Mouse (Mus musculus): ENCODE results near the gene Mecom. TPM values are rescaled to one million over a fixed set of nuclear protein-coding genes. Genes with fewer than 3 reads are reported as not detected.

The Mecom gene
- total and polyA plus RNA-seq, 3 experiments = 0.52 to 10.7 (median 4.4) TPM

DNA sequence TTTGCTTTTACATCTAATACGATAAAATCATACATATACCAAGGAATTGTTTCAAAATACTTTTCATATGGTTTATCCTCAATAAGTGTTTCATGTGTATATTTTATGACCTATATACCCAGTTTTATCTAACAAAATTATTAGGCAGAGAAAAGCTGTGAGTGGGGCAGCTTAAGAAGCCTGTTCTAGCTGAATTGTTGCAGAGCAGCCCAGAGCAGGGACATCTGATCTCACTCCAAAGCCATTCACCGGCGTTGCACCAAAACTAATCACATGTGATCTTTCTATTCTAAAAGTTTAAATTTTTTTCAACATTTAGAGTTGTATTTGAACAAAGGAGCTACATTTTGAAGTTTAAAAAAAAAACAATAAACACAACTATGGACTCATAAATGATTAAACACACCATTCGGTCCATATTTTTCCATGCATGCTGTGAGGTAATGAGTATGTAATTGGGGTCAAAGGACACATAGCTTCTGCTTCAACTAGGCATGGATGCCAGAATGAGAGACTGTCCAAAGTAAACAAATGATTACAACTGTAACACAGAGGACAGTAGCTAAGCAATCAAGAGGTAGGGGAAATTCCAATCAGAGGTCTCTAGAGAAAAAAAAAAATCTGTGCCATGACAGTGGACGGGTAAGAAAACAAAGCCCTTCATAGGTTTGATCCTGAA, 64.7 kb downstream of the Mecom start:
- DNase-seq = no peak

DNA sequence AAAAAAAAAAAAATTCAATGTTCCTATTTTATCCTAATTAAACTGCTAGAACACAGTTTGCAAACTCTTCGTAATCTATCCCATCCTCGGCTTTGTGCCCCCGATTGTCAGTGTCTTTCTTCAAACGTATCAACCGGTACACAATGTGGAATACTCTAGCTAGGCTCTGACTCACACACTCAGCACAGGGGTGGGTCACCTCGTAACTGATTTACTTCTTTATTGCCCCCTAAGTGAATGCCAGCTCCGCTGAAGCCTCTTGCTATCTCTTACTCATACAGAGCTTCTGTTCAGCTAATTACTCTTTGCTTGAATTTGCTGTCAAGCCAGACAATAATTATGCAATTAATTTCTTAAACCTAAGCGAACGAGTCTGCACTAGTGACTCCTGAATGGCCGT, 66.1 kb downstream of the Mecom start:
- no peak for DNase-seq

GRCm38 (mm10) chr3:30480551-30480950, 67.3 kb downstream of the Mecom start:
- DNase-seq = no peak

GRCm38 (mm10) chr3:30478252-30478651, 69.6 kb downstream of the Mecom start:
- no peak for DNase-seq

DNA sequence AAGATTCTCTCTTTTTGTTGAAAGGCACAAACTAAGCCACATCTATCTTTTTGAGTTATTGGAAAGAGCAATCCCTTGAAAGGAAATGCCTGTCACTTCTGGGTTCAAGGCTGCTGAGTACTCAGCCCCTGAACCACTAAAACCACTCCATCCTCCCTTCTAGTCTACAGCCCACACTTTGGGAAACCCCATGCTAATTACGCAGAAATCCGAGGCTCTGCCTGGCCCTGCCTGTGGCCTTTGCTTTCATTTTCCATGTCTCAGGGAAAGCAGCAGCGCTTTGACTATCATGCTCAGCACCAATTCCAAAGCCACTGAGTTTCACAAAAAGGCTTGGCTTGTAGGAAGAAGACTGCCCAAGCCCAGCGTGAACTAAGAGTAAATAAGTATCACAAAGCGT, 70.8 kb downstream of the Mecom start:
- no peak for DNase-seq

GRCm38 (mm10) chr3:30475591-30475990, 72.2 kb downstream of the Mecom start:
- no peak for DNase-seq

DNA sequence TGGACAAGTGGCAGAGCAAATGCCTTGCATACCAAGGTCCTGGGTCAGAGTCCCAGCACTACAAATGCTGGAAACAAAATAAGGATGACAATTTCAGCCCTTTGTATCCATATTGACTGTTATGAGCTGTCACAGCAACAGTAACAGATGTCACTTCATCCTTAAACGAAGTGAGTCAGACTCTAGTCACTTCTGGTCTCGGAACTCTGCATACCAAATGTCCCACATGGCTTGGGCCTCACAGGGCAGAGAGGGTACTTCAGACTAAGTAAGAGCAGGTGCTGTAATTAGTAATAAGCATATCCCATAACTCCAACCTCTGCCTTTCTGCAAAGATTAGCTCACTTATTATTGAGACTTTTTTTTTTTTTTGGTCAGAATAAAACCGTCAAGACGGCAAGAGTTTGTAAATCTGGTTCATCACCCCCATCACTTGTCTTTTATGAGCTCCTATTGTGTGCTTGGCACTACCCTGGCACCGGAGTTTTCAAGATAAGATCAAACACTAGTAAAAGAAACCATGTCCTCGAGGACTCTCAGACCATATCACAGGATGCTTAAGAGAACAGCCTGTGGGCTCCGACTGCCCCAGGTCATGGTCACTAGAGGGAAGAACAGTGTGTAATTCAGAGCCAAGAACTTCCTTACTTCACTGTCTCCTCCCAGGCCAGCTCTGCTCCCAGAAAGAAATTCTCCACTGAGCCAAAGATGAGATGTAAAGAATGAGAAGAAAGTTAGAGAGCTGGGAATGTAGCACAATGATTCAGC, 79.6 kb downstream of the Mecom start:
- DNase-seq = no peak

- no peak for DNase-seq
Measured at GRCm38 (mm10) chr3:30466031-30466650, 81.7 kb downstream of the Mecom start.

DNA sequence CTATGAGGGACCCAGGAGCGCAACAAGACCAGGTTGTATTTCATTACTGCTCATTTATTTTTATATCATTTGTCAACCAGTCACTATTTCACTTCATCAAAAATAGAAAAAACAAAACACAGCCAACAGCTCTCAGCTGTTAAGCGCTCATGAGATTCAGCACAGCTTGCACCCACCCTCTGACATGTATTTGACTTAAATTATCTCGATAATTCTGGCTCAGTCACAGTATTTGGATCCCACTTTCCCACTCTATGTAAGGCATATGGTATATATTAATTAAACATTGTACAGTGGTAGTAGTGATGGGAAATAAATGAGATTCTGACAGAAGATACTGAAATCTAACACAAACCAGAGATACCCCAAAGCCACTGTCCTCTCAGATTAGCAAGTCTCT, 83.3 kb downstream of the Mecom start:
- DNase-seq = no peak

DNA sequence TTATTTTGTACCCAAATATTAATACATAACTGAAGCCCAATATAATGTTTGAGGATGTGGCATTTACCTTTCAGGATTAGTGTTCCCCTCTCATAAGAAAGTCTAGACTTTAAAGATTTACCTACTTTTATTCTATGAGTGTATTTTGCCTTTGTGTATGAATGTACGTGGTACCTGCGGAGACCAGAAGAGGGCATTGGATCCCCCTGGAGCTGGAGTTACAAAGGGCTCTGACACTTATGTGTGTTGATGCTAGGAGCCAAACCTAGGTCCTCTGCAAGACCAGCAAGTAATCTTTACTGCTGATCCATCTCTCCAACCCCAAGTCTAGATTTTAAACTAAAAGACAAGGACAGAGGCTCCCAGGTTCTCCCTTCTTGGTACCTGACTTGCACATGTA, 86.0 kb downstream of the Mecom start:
- DNase-seq = no peak

GRCm38 (mm10) chr3:30460890-30461578, 86.8 kb downstream of the Mecom start:
- no peak for DNase-seq

DNA sequence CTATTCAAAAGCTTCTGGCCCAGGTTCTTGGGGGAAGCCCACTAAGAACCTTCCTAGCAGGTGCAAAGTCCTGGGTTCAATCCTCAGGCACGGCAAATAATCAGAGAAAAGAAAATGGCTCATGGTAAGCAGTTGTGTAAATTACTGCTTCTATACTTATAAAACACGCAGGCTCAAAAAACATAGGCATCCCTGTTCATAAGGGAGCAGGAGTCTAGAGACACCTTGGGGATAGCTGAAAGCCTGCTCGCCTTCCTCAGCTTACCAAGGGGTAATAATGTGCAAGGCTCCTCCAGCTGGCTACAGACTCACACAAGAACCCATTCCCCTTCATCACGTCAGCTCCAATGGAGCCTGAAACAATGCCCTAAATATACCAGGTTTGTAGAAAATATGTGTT, 88.2 kb downstream of the Mecom start:
- no peak for DNase-seq

DNA sequence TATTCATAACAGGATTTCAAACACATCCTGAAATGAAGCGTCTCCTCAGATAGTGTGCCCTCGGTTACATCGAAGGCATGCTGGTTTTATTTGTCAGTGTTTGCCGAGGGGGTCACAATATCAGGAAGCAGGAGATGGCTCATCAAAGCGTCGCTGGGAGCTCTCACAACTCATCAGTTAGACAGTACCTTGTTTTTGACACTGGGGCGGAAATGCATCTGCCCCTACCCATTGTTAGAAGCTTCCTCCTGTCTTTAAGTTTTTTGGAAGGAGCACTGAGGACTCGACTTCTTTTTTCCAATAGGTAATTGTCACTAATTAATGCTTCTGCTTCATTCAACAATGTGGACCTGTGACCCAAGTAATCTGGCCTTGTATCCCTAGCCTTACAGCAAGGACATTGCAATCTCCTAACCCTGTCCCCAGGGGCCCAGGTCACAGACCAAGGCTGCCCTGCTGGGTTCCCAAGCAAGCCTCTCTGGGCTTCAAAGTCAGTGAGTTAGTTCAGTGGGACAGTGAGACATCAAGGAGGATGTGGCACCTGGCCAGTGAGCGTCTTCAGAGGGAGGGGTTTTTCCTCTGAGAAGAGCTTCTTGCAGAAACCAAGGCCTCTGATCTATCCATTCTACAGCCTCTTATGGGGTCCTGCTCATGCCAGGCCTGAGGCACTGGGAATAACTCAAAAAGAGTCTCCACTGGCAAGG, 89.7 kb downstream of the Mecom start:
- peak; percentile 5 for DNase-seq

DNA sequence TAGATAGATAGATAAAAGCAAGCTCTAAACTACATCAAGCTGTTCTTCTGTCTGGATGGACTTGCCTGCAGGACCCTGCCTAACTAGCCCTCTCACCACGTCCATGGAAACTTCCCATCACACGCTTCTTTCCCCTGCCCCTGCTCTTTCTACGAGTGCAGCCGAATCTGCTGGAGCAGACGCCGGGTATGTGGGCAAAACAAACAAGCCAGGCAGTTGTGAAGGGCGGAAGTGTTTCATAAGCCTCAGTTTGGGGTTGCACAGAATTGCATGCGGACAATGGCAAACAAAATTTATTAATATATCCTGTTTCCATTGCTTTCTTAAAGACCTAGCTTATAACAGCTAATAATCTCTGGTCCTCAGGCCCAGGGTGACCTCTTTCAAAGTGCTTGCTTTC, 91.9 kb downstream of the Mecom start:
- no peak for DNase-seq

DNA sequence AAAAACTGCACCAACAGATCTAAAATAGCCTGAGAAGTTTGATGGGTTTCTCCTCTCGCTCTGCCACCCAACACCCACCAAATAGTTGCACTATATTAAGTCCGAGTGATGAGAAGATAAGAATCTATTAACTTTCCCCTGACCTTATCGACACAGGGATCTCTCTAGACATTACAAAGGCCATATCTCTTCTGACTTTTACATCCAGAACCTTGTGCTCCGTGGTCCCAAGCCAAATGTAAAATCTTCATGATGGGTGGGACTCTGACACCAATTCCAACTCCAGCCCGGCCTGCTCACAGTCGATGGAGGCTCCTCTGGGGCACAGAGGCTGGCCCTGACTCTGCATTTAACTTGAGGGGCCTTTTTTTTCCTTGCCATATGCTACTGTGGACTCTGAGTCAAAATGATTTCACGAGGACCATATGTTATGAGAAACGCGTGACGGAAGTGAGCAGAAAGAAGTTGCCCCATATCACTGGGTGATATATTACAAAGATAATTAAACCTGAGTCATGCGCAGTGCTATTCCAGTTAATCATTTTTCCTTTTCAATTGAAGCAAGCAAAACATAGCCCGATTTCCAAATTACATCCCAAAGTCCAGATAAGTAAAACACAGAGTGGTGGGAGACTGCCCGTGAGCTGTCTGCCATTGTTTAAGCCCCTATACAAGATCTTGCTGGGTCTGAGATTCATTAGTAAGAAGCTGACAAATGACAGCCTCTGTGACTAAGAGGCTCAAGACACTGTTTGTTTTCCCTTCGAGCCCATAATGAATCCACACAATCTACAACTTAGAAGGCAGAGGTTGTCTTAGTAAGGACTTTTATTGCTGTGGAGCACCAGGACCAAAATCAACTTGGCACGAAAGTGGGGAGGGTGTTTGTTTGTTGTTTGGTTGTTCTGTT, 94.0 kb downstream of the Mecom start:
- DNase-seq = no peak

GRCm38 (mm10) chr3:30453046-30453445, 94.8 kb downstream of the Mecom start:
- DNase-seq = no peak

DNA sequence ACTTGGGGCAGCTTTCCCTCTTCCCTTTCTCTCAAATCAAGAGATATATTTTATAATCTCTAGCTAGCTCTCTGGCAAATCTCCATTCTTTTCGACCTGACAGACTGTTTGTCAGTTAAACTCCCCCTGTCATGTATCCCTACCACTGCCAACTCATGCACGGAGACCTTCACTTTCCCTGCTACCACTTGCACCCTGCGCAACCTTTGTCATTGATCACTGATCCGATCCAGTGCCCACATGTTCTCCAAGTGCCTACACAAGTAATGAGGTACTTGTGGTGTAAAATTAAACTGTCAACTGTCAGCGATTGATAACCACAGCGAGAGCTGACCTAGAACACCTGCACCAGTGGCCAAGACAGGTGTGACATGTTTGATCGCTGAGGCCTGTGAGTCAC, 95.3 kb downstream of the Mecom start:
- DNase-seq = no peak

GRCm38 (mm10) chr3:30450206-30450965, 97.4 kb downstream of the Mecom start:
- DNase-seq = no peak

DNA sequence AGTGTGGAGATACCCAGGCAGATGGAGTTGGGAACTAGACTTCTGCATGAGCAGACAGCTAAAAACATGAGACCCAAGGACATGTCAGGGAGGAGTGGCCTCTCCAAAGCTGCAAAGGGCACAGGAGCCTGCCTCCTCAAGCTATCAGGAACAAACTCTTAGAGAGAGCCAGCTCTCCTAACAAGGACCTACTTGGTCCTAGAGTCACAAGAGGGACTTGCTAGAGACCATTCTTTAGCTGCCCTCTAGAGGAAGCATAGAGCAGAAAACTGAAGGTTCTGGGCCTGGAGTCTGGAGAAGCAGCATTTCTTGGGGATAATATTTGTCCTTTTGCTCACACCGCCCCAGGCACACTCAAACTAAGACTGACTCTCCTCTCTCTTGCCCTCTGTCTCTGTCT, 99.2 kb downstream of the Mecom start:
- DNase-seq = no peak

- no peak for DNase-seq
Measured at GRCm38 (mm10) chr3:30445970-30446442, 101.8 kb downstream of the Mecom start.

Measured in adrenal gland, adult 2 months (tissue).